Comparison of ENCODE assay signal across 8 mouse cellular contexts in genomic region chr7:100494415-100494831, GRCm38 (mm10). TPM values are rescaled to one million over a fixed set of nuclear protein-coding genes. Genes with fewer than 3 reads are reported as not detected.
DNase-seq lines count a peak whose midpoint lies in the region; ATAC-seq and TF ChIP-seq lines count a peak whose summit lies in the region.

No protein-coding gene starts in this region.

- no peaks in the 10 kb centered on the region for H3K9me3 ChIP-seq in intestine, embryonic 14.5 days (ENCODE audit: control insufficient read depth, low read length)
- no peaks in the 10 kb centered on the region for H3K9me3 ChIP-seq in neural tube, embryonic 12.5 days

- no peak for ATAC-seq in intestine, embryonic 14.5 days (replicated peaks; ENCODE audit: low FRiP score, low TSS enrichment, low read depth)
- ATAC-seq in neural tube, embryonic 12.5 days (ENCODE audit: low FRiP score, low read depth) = 0 out of 2 replicates have a peak, but pooled peaks have one; percentile 2

- intact Hi-C loops in left cerebral cortex, postnatal 4 days (cut with DNase I) = no loop called here

- H3K27ac ChIP-seq in kidney, adult 2 months (ENCODE audit: insufficient read depth, low read depth, low read length) = peak overlapping the region; percentile 59
- H3K27ac ChIP-seq in bone marrow macrophage, adult 2 months (ENCODE audit: insufficient read depth, low read depth, low read length) = peak overlapping the region; percentile 97
- 0 out of 2 replicates have a peak overlapping the region, but pooled peaks have one; percentile 55 for H3K27ac ChIP-seq in intestine, embryonic 14.5 days (ENCODE audit: low read depth)
- H3K27ac ChIP-seq in neural tube, embryonic 12.5 days = no peak overlapping the region

- H3K36me3 ChIP-seq in kidney, adult 2 months (ENCODE audit: control insufficient read depth, insufficient read depth, low read length) = no peaks in the 10 kb centered on the region
- peaks cover 25% of the 10 kb centered on the region for H3K36me3 ChIP-seq in intestine, embryonic 14.5 days (ENCODE audit: control insufficient read depth, insufficient read depth, low read length)
- H3K36me3 ChIP-seq in neural tube, embryonic 12.5 days = peaks cover 8% of the 10 kb centered on the region; the same call in 1 of the 2 replicates

- TF ChIP-seq CTCF in kidney, adult 2 months (conservative IDR thresholded peaks at IDR 0.05; ENCODE audit: insufficient read depth, insufficient read length, low read depth, low read length) = no peak
- TF ChIP-seq CTCF in bone marrow macrophage, adult 2 months (IDR thresholded peaks at IDR 0.05; ENCODE audit: low read depth, low read length) = no peak

- no peak for DNase-seq in kidney, adult 2 months
- no peak for DNase-seq in kidney, adult 18-20 months
- DNase-seq in intestine, embryonic 14.5 days (ENCODE audit: low spot score) = no peak
- DNase-seq in retina, embryonic 14.5 days (ENCODE audit: low spot score) = no peak
- DNase-seq in cerebellum, adult 9-11 months = no peak
- no peak for DNase-seq in left cerebral cortex, postnatal 4 days

- WGBS in kidney, adult 2 months = 69% methylated on average over 7 of the region's 7 CpGs
- WGBS in intestine, embryonic 14.5 days = 86% methylated on average over 7 of the region's 7 CpGs
- WGBS in neural tube, embryonic 12.5 days = 89% methylated on average over 7 of the region's 7 CpGs

- no peak for TF ChIP-seq POLR2A in kidney, adult 2 months (IDR thresholded peaks at IDR 0.05; ENCODE audit: low read depth, low read length)
- no peak for TF ChIP-seq POLR2A in bone marrow macrophage, adult 2 months (IDR thresholded peaks at IDR 0.05; ENCODE audit: borderline replicate concordance, low read depth, low read length)

- H3K27me3 ChIP-seq in kidney, adult 2 months (replicated peaks; ENCODE audit: control insufficient read depth, insufficient read depth, low read length) = no peaks in the 10 kb centered on the region
- H3K27me3 ChIP-seq in intestine, embryonic 14.5 days (replicated peaks; ENCODE audit: control insufficient read depth, insufficient read depth, low read length) = no peaks in the 10 kb centered on the region
- peaks cover 10% of the 10 kb centered on the region; the same call in 1 of the 2 replicates for H3K27me3 ChIP-seq in neural tube, embryonic 12.5 days (replicated peaks)

- peak overlapping the region; percentile 57 for H3K4me3 ChIP-seq in kidney, adult 2 months (ENCODE audit: insufficient read depth, low read depth, low read length)
- H3K4me3 ChIP-seq in bone marrow macrophage, adult 2 months (ENCODE audit: insufficient read depth, low read length) = peak overlapping the region; percentile 65
- peak overlapping the region; percentile 43 for H3K4me3 ChIP-seq in intestine, embryonic 14.5 days (ENCODE audit: low read depth, low read length)
- no peak overlapping the region for H3K4me3 ChIP-seq in neural tube, embryonic 12.5 days

- H3K9ac ChIP-seq in intestine, embryonic 14.5 days (ENCODE audit: low read length) = 0 out of 2 replicates have a peak overlapping the region, but pooled peaks have one; percentile 11
- no peak overlapping the region for H3K9ac ChIP-seq in neural tube, embryonic 12.5 days

- peak overlapping the region; percentile 87 for H3K4me2 ChIP-seq in intestine, embryonic 14.5 days (ENCODE audit: low read length)
- H3K4me2 ChIP-seq in neural tube, embryonic 12.5 days (replicated peaks) = peak overlapping the region; percentile 86

- H3K4me1 ChIP-seq in kidney, adult 2 months (ENCODE audit: control insufficient read depth, insufficient read depth, low read length) = no peaks in the 10 kb centered on the region; the same call in 1 of the 2 replicates
- H3K4me1 ChIP-seq in bone marrow macrophage, adult 2 months (ENCODE audit: control insufficient read depth, insufficient read depth, low read length) = peaks cover 29% of the 10 kb centered on the region
- H3K4me1 ChIP-seq in intestine, embryonic 14.5 days (replicated peaks; ENCODE audit: control insufficient read depth, insufficient read depth, low read length) = peaks cover 39% of the 10 kb centered on the region
- peaks cover 36% of the 10 kb centered on the region for H3K4me1 ChIP-seq in neural tube, embryonic 12.5 days

RNA-seq across cellular contexts. Expression of gene Ucp2, which starts 1.3 kb away (rescaled TPM):
- 153 and 172 TPM in 2 replicates for polyA plus RNA-seq in kidney, adult 2 months (2012; rRNA removed)
- 1,592 and 1,654 TPM in 2 replicates for polyA plus RNA-seq in bone marrow macrophage, adult 2 months (2012; ENCODE audit: insufficient read depth, insufficient read length, missing spikeins)
- 157 and 179 TPM in 2 replicates for polyA plus RNA-seq in intestine, embryonic 14.5 days (2014; fragmentation: Nextera tagmentation; extraction: Ambion mirVana)
- polyA plus RNA-seq in neural tube, embryonic 12.5 days (2016; fragmentation: Nextera tagmentation; extraction: Ambion mirVana) = 110 and 111 TPM in 2 replicates
- 10 to 100 TPM; 46.2 to 47.2 TPM for total RNA-seq in left cerebral cortex, postnatal 4 days (2021)

RNA-seq across cellular contexts. Expression of gene Dnajb13, which starts 20.3 kb away (rescaled TPM):
- polyA plus RNA-seq in kidney, adult 2 months (2012; rRNA removed) = 0.36 and 0.58 TPM in 2 replicates
- 0.63 and 1.5 TPM in 2 replicates for polyA plus RNA-seq in bone marrow macrophage, adult 2 months (2012; ENCODE audit: insufficient read depth, insufficient read length, missing spikeins)
- polyA plus RNA-seq in intestine, embryonic 14.5 days (2014; fragmentation: Nextera tagmentation; extraction: Ambion mirVana) = 0.24 and 0.26 TPM in 2 replicates
- 0.56 and 0.78 TPM in 2 replicates for polyA plus RNA-seq in neural tube, embryonic 12.5 days (2016; fragmentation: Nextera tagmentation; extraction: Ambion mirVana)
- under 1 TPM; 0.38 to 0.62 TPM for total RNA-seq in left cerebral cortex, postnatal 4 days (2021)

RNA-seq across cellular contexts. Expression of gene Ucp3, which starts 21.6 kb away (rescaled TPM):
- 4.0 and 5.0 TPM in 2 replicates for polyA plus RNA-seq in kidney, adult 2 months (2012; rRNA removed)
- not detected in 2 replicates for polyA plus RNA-seq in bone marrow macrophage, adult 2 months (2012; ENCODE audit: insufficient read depth, insufficient read length, missing spikeins)
- polyA plus RNA-seq in intestine, embryonic 14.5 days (2014; fragmentation: Nextera tagmentation; extraction: Ambion mirVana) = not detected in 2 replicates
- not detected in 2 replicates for polyA plus RNA-seq in neural tube, embryonic 12.5 days (2016; fragmentation: Nextera tagmentation; extraction: Ambion mirVana)
- under 1 TPM in 1 of 2 experiments, not detected in 1; 0.28 TPM for total RNA-seq in left cerebral cortex, postnatal 4 days (2021)

RNA-seq across cellular contexts. Expression of gene Coa4, which starts 42.4 kb away (rescaled TPM):
- 12.6 and 16.1 TPM in 2 replicates for polyA plus RNA-seq in kidney, adult 2 months (2012; rRNA removed)
- polyA plus RNA-seq in bone marrow macrophage, adult 2 months (2012; ENCODE audit: insufficient read depth, insufficient read length, missing spikeins) = 25.9 and 29.7 TPM in 2 replicates
- polyA plus RNA-seq in intestine, embryonic 14.5 days (2014; fragmentation: Nextera tagmentation; extraction: Ambion mirVana) = 33.8 and 36.9 TPM in 2 replicates
- polyA plus RNA-seq in neural tube, embryonic 12.5 days (2016; fragmentation: Nextera tagmentation; extraction: Ambion mirVana) = 16.3 and 17.5 TPM in 2 replicates
- 1 to 10 TPM; 8.9 to 9.0 TPM for total RNA-seq in left cerebral cortex, postnatal 4 days (2021)
